Mouse (Mus musculus) heart, embryonic 11.5 days (tissue): ENCODE results near the gene Col19a1. TPM values are rescaled to one million over a fixed set of nuclear protein-coding genes. Genes with fewer than 3 reads are reported as not detected.

Experiments used
- ATAC-seq: fragments of 200-750 bp; cut with Nextera tagmentation; replicated peaks from 2 replicates; pipeline ENCODE4 v1.8.0; 2017; ENCODE audit warnings: moderate library complexity; ENCODE audit not compliant: insufficient number of reproducible peaks, low FRiP score, low TSS enrichment
- H3K27ac ChIP-seq: fragments of 300-500 bp; sonication (generic); 2 replicates; pipeline ENCODE4 v1.5.1; 2014; ENCODE audit warnings: mild to moderate bottlenecking, low read depth, low read length
- H3K27me3 ChIP-seq: fragments of 300-500 bp; sonication (generic); 2 replicates; pipeline ENCODE4 v1.6.1; 2014; ENCODE audit warnings: mild to moderate bottlenecking, low read length, mixed read lengths; ENCODE audit not compliant: control insufficient read depth, insufficient read depth
- H3K36me3 ChIP-seq: fragments of 300-500 bp; sonication (generic); 2 replicates; pipeline ENCODE4 v1.6.1; 2014; ENCODE audit warnings: mild to moderate bottlenecking, low read length, moderate library complexity, mixed read lengths; ENCODE audit not compliant: control insufficient read depth, insufficient read depth
- H3K4me1 ChIP-seq: fragments of 300-500 bp; sonication (generic); 2 replicates; pipeline ENCODE4 v1.6.1; 2014; ENCODE audit warnings: low read length; ENCODE audit not compliant: control insufficient read depth, insufficient read depth
- H3K4me2 ChIP-seq: fragments of 300-500 bp; sonication (generic); 2 replicates; pipeline ENCODE4 v1.6.1; 2014; ENCODE audit warnings: mild to moderate bottlenecking, moderate library complexity
- H3K4me3 ChIP-seq: fragments of 300-500 bp; sonication (generic); 2 replicates; pipeline ENCODE4 v1.5.1; 2014; ENCODE audit warnings: low read depth, low read length
- H3K9ac ChIP-seq: fragments of 300-500 bp; sonication (generic); 2 replicates; pipeline ENCODE4 v1.6.1; 2014; ENCODE audit warnings: mild to moderate bottlenecking, low read depth, low read length, moderate library complexity
- H3K9me3 ChIP-seq: fragments of 300-500 bp; sonication (generic); replicated peaks from 2 replicates; pipeline ENCODE4 v1.6.1; 2016; ENCODE audit warnings: low read length; ENCODE audit not compliant: control insufficient read depth
- WGBS: fragments of 180-500 bp; shearing (Covaris S2); extraction: QIAGEN DNeasy Blood & Tissue Kit; methylation state at CpG from one replicate; pipeline ENCODE4 v1.1.7; 2014; ENCODE audit not compliant: insufficient replicate concordance; 5-methylcytosine and 5-hydroxymethylcytosine counted together
- polyA plus RNA-seq: library from polyadenylated mRNA; unstranded; fragments of >200 nt; fragmentation: Nextera tagmentation; extraction: Ambion mirVana; gene quantifications from 2 replicates; pipeline ENCODE4 v1.2.1, GENCODE M21; 2014

Gene Col19a1
- polyA plus RNA-seq, 1 experiment from 2014 or later = 0.06 TPM

DNA sequence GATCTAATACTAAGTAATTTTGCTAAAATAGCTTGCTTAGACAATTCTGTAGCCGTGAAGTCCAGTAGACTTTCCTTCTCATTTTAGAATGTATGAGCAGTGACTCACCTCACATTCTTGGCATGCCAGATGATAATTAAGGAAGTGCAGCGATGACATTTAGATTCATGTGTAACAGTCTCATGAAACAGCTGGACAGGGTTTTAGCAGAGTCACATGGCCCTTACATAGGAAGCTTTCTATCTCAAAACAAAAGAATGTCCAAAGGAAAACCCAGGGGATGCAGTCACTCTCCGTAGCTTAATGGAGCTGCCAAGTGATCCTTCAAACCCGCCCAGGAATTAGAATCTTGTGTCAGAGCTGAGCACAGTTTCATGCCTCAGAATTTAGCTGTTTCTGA lies 33.8 kb downstream of the Col19a1 start:
- 24% methylated on average over 4 of the region's 4 CpGs for WGBS
- no peaks in the 10 kb centered on the region for H3K9me3 ChIP-seq
- H3K27ac ChIP-seq = no peak overlapping the region
- no peak overlapping the region for H3K4me3 ChIP-seq
- 0 out of 2 replicates have a peak, but pooled peaks cover 2% of the 10 kb centered on the region for H3K4me1 ChIP-seq
- H3K9ac ChIP-seq = no peak overlapping the region
- no peak overlapping the region for H3K4me2 ChIP-seq
- ATAC-seq = no peak
- no peaks in the 10 kb centered on the region for H3K27me3 ChIP-seq
- no peaks in the 10 kb centered on the region for H3K36me3 ChIP-seq

DNA sequence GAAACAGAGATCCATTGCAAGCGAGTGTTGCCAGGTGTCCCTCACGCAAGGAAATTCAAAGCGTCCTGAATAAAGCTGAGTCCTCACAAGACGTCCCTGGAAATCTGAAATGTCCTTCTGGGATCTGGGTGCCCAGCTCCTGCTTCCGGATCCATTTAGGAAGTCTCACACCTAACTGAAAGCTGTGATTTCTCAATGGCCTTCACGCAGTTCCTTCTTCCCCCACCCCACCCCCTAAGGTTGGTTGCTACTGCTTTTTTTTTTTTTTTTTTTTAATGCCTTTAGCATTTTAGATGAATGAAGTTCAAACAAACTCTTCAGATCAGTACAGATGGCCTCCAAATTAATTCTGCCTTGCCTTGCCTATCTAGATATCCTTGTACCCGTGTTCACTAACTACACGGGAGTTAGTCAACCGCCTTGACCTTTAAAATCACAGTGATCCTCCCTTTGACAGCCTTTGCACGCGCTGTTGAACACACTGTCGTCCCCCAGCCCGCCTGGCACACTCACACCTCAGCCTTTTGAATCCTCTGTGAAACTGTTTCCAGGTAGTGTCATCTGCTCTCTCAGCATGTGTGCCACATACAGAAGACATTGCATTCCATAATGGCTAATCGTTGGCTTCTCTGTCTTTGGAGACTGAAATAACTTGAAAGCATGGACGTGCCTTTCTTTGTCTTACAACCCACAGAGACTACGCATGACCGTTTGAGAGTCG lies 36.6 kb downstream of the Col19a1 start:
- H3K4me2 ChIP-seq = no peak overlapping the region
- H3K4me1 ChIP-seq = 0 out of 2 replicates have a peak, but pooled peaks cover 2% of the 10 kb centered on the region
- no peak overlapping the region for H3K27ac ChIP-seq
- H3K27me3 ChIP-seq = no peaks in the 10 kb centered on the region
- no peak overlapping the region for H3K4me3 ChIP-seq
- 62% methylated on average over 18 of the region's 18 CpGs for WGBS
- no peak overlapping the region for H3K9ac ChIP-seq
- no peaks in the 10 kb centered on the region for H3K9me3 ChIP-seq
- no peak for ATAC-seq
- H3K36me3 ChIP-seq = no peaks in the 10 kb centered on the region

DNA sequence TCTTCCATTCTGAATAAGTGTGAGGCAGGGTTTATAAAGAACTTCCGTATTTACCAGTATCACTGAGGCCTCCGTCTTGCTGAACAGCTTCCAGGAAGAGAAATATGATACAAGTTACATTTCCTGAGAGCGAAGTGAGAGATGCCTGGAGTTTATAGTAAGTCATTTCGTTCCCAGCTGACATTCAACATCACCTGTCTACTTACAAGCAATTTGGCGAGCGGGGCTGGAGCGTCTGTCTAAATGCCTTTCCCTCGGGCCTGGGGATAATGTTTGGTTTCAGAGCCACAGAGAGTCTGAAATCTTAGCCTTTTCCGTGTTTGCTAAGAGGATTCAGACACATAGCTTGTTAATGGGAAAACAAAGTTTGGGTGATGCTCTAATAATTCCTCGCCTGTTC lies 37.2 kb downstream of the Col19a1 start:
- no peak for ATAC-seq
- 46% methylated on average over 10 of the region's 10 CpGs for WGBS
- no peak overlapping the region for H3K9ac ChIP-seq
- H3K27ac ChIP-seq = no peak overlapping the region
- no peak overlapping the region for H3K4me2 ChIP-seq
- H3K27me3 ChIP-seq = no peaks in the 10 kb centered on the region
- H3K4me1 ChIP-seq = 0 out of 2 replicates have a peak, but pooled peaks cover 2% of the 10 kb centered on the region
- H3K36me3 ChIP-seq = no peaks in the 10 kb centered on the region
- no peaks in the 10 kb centered on the region for H3K9me3 ChIP-seq
- no peak overlapping the region for H3K4me3 ChIP-seq

DNA sequence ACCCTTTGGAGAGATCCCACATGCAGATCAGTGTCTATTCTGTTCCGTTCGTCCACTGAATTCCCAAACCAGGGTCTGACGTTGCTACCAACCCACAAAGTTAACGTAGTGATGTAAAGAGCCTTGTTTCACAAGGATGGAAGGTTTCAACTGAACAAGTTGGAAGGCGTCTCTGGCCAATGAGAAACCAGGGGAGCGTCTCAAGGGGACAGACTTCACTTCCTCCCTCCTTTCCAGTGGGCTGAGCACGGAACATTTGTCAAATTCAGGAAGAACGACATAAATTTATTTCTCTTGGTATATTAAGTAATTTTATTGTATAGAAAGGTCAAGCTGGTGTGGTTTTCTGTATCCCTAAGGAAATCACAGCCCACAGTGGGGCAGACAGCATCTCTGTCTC lies 38.2 kb downstream of the Col19a1 start:
- Histone ChIP-seq H3K4me2 (no peak overlapping the region), H3K27ac (no peak overlapping the region), H3K36me3 (no peaks in the 10 kb centered on the region), H3K4me1 (0 out of 2 replicates have a peak, but pooled peaks cover 2% of the 10 kb centered on the region), H3K9ac (no peak overlapping the region), H3K9me3 (no peaks in the 10 kb centered on the region), H3K27me3 (no peaks in the 10 kb centered on the region), H3K4me3 (no peak overlapping the region)
- WGBS = 80% methylated on average over 8 of the region's 8 CpGs
- no peak for ATAC-seq

DNA sequence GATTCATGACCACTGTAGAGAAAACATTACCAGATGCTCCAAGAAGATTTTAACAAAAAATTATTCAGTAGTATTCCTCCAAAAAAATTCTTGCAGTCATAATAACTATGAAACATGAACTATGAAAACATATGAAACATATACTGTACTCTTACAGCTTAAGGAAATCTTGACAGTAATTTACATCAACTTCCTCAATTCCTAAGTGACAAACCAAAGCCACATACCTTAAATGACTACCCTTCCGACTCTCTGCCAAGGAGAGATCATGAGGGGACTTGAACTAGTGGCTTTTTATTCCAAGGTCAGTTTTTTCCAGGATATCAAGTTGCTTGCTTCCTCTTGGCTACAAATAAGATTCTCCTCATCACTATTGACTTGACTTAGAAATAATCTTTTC lies 39.7 kb downstream of the Col19a1 start:
- no peaks in the 10 kb centered on the region for H3K27me3 ChIP-seq
- ATAC-seq = no peak
- H3K27ac ChIP-seq = no peak overlapping the region
- H3K36me3 ChIP-seq = no peaks in the 10 kb centered on the region
- no peaks in the 10 kb centered on the region for H3K9me3 ChIP-seq
- no peaks in the 10 kb centered on the region for H3K4me1 ChIP-seq
- no peak overlapping the region for H3K4me2 ChIP-seq
- no peak overlapping the region for H3K4me3 ChIP-seq
- H3K9ac ChIP-seq = no peak overlapping the region
- 65% methylated on average over 1 of the region's 1 CpGs for WGBS

DNA sequence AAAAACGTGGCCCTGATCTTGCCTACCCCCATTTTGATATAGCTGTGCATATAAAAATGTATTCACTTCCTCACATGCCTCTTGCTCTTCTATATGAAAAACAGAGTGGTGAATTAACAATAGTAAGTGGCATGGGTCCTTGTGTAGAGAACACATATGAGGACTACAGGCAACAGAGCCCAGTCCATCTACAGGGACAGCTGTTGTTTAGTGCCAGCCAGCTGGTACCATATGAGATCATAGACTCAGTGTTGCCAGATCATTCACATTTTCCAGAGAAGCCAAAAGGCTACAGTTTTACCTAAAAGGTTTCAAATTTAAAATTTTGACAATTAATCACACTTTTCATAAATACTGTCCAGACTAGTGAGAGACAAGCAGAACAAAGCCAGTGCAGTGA lies 47.4 kb downstream of the Col19a1 start:
- Histone ChIP-seq H3K4me2 (no peak overlapping the region), H3K9me3 (no peaks in the 10 kb centered on the region), H3K9ac (no peak overlapping the region), H3K27ac (no peak overlapping the region), H3K27me3 (no peaks in the 10 kb centered on the region), H3K4me1 (no peaks in the 10 kb centered on the region), H3K36me3 (no peaks in the 10 kb centered on the region), H3K4me3 (no peak overlapping the region)
- no peak for ATAC-seq
- 47% methylated on average over 1 of the region's 1 CpGs for WGBS

DNA sequence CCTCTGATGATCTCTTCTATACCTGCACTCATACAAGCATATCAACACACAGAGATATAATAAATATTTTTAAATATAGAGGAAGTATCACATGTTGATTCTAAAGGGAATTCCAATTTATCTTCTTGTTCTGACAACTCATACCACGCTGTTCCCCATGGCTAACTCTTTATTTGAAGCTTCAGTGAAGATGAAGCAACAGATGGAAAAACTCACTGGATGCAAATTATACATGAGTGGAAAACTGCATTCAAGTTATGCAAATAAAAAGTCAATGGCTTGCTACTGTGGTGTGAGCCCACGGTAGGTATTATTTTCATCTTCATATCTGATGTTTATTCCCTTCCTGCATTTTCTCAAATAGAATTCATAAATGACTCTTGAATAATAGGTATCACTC lies 60.1 kb downstream of the Col19a1 start:
- no peaks in the 10 kb centered on the region for H3K36me3 ChIP-seq
- no peak overlapping the region for H3K4me2 ChIP-seq
- no peaks in the 10 kb centered on the region for H3K9me3 ChIP-seq
- no peaks in the 10 kb centered on the region for H3K4me1 ChIP-seq
- H3K4me3 ChIP-seq = no peak overlapping the region
- H3K27me3 ChIP-seq = no peaks in the 10 kb centered on the region
- no peak overlapping the region for H3K9ac ChIP-seq
- 74% methylated on average over 2 of the region's 2 CpGs for WGBS
- H3K27ac ChIP-seq = no peak overlapping the region
- ATAC-seq = no peak

DNA sequence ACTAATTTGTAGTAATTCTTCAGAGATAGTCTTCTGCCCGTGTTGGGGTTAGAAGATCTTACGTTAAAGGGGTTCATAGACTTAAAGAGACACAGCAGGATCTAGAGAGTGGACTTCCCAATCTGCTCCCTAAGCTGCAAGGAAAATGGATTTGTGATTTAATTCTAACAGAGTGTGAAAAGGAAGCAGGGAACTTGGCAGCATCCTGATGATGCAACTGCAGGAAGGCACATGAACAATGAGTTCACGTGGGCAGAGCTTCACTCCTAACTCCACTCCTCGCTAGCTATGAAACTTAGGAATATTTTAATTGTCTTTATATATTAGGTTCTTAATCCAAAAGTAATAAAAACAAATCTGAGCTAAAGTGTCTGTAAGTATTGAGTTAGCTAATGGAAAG lies 69.8 kb downstream of the Col19a1 start:
- no peak overlapping the region for H3K9ac ChIP-seq
- H3K27me3 ChIP-seq = no peaks in the 10 kb centered on the region
- no peak overlapping the region for H3K4me3 ChIP-seq
- H3K9me3 ChIP-seq = no peaks in the 10 kb centered on the region
- 77% methylated on average over 4 of the region's 4 CpGs for WGBS
- no peak overlapping the region for H3K4me2 ChIP-seq
- H3K4me1 ChIP-seq = no peaks in the 10 kb centered on the region
- no peak for ATAC-seq
- H3K27ac ChIP-seq = no peak overlapping the region
- H3K36me3 ChIP-seq = no peaks in the 10 kb centered on the region

DNA sequence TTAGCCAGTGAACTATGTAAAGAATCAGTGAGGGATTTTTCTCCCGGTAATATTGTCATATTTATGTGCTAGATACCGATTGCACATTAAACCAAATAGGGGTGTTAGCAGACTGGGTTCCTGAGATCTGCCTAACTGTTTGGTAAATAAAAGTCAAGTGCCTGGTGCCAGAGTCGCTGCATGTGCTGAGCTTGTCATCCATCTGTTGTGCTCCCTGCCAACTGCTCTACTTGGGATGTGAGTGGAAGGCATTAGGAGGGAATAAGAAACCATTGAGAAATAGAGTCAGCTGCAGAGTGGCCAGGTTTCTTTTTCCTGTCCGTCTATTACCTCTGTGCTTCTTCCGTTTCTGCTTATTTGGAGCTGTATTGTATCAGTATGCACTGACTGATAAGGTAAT lies 71.9 kb downstream of the Col19a1 start:
- Histone ChIP-seq H3K4me3 (no peak overlapping the region), H3K4me2 (no peak overlapping the region), H3K36me3 (no peaks in the 10 kb centered on the region), H3K27me3 (no peaks in the 10 kb centered on the region), H3K27ac (no peak overlapping the region), H3K9ac (no peak overlapping the region), H3K9me3 (no peaks in the 10 kb centered on the region), H3K4me1 (no peaks in the 10 kb centered on the region)
- ATAC-seq = no peak
- 73% methylated on average over 5 of the region's 5 CpGs for whole genome bisulfite sequencing
